Mouse (Mus musculus): Measurements from ENCODE around the gene Stx1b. TPM values are rescaled to one million over a fixed set of nuclear protein-coding genes. Genes with fewer than 3 reads are reported as not detected.
"Not testable (repeated sequence)": the region's sequence is repeated elsewhere in the genome, so short reads cannot be mapped to it uniquely, and the experiment has no call there.

Stx1b gene
- polyA plus RNA-seq, 1 experiment from 2014 or later: 11.5 TPM

GRCm38 (mm10) chr7:127840886-127841285 is 16.5 kb upstream of the Stx1b start:
- Histone ChIP-seq H3K4me3 (replicated peaks) (peak overlapping the region; percentile 61), H3K36me3 (replicated peaks) (no peaks in the 10 kb centered on the region), H3K4me2 (peak overlapping the region; percentile 99), H3K27ac (peak overlapping the region; percentile 91), H3K27me3 (0 out of 2 replicates have a peak, but pooled peaks cover 5% of the 10 kb centered on the region), H3K9ac (peak overlapping the region; percentile 63), H3K9me3 (no peaks in the 10 kb centered on the region), H3K4me1 (peaks cover 11% of the 10 kb centered on the region)
- ATAC-seq (ENCODE audit: low FRiP score): peak; percentile 13; the same call in 1 of the 2 replicates
- 3% methylated on average over 15 of the region's 15 CpGs for WGBS

GRCm38 (mm10) chr7:127840031-127840430 is 15.7 kb upstream of the Stx1b start:
- H3K9me3 ChIP-seq; H3K27ac ChIP-seq; H3K4me2 ChIP-seq; H3K36me3 ChIP-seq (replicated peaks); H3K9ac ChIP-seq; H3K4me3 ChIP-seq (replicated peaks); ATAC-seq (ENCODE audit: low FRiP score); H3K27me3 ChIP-seq: not testable (repeated sequence)
- 73% methylated on average over 2 of the region's 2 CpGs for WGBS
- H3K4me1 ChIP-seq: peaks cover 11% of the 10 kb centered on the region

DNA sequence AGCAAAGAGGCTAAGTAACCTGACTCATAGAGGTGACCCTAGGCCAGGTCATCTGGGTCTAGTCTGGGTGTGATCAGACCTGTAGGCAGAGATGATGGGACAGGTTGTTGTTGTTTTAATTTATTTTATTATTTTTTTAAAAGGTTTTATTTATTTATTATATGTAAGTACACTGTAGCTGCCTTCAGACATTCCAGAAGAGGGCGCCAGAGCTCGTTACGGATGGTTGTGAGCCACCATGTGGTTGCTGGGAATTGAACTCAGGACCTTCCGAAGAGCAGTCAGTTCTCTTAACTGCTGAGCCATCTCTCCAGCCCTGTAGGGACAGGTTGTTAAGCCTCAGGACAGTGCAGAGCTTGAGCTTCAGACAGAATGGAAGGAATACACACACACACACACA is 13.5 kb upstream of the Stx1b start:
- not testable (repeated sequence) for H3K9ac ChIP-seq; H3K4me2 ChIP-seq; ATAC-seq (ENCODE audit: low FRiP score); H3K27ac ChIP-seq; H3K4me3 ChIP-seq (replicated peaks); H3K27me3 ChIP-seq; H3K9me3 ChIP-seq; H3K36me3 ChIP-seq (replicated peaks)
- 77% methylated on average over 4 of the region's 4 CpGs for WGBS
- H3K4me1 ChIP-seq: peaks cover 11% of the 10 kb centered on the region

- Histone ChIP-seq H3K9ac (no peak overlapping the region), H3K27ac (no peak overlapping the region), H3K36me3 (replicated peaks) (no peaks in the 10 kb centered on the region), H3K4me2 (no peak overlapping the region), H3K27me3 (0 out of 2 replicates have a peak, but pooled peaks cover 5% of the 10 kb centered on the region), H3K9me3 (no peaks in the 10 kb centered on the region), H3K4me3 (replicated peaks) (no peak overlapping the region), H3K4me1 (peaks cover 8% of the 10 kb centered on the region)
- ATAC-seq (ENCODE audit: low FRiP score): no peak
- 95% methylated on average over 5 of the region's 5 CpGs for WGBS
These were observed 13.1 kb upstream of the Stx1b start for GRCm38 (mm10) chr7:127837473-127837872.

DNA sequence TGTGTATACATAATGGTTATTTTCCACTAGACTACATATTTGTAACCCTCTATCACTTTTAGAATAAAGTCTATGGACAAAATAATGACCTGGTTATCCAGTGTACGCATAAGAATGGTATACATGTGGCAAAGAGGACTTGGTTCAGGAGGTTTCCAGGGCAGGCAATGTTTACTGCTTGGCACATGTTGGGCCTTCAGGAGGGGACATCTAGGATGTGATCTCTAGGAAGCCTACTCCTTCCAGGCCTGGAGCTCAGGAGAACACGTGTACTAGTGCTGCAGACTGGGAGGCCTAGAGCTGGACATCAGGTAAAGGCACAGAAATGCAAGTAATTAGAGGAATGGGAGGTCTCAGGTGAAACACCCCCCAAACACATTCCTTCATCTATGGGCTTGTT is 11.2 kb upstream of the Stx1b start:
- Histone ChIP-seq H3K4me1 (peaks cover under 1% of the 10 kb centered on the region), H3K27ac (no peak overlapping the region), H3K36me3 (replicated peaks) (no peaks in the 10 kb centered on the region), H3K4me2 (no peak overlapping the region), H3K27me3 (0 out of 2 replicates have a peak, but pooled peaks cover 5% of the 10 kb centered on the region), H3K4me3 (replicated peaks) (no peak overlapping the region), H3K9me3 (no peaks in the 10 kb centered on the region), H3K9ac (no peak overlapping the region)
- ATAC-seq (ENCODE audit: low FRiP score): no peak
- 83% methylated on average over 2 of the region's 2 CpGs for WGBS

DNA sequence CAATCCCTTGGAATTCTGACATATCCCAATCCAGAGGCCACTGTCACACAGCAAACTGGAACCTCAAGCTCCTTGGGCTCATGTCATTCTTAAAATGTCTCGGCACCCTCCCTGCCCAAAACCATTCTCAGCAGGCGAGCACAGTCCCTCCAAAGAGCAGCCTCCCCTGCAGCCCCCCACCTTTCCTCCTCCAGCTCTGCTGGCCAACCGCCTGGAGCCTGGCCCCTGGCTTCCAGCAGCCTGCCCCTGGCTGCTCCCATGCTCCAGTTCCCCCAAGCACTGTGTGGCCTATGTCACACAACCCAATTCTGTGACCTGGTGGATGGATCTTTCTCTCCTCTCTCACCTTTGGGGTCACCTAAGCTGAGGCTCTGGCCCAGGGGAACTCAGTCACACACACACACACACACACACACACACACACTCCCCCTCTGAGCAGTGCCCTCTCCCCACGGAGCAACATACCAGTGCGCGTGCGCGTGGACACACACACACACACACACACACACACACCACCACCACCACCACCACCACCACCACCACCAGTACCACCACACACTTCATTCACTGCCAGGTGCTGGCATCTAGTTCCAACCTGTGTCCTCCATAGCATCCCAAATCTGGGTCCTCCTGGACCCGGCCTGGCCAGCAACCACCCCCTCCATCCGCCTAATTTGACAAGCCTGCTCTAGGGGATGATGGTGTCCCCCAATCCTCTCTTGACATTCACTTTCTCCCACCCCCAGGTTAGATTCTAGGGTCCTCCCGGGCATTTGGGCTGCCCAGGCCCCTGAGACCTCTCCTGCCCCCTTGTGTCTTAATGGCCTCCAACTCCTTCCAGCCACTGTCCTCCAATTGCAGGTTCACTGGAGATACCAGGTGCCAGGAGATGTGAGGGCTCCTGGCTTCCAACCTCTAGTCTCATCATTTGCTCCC is 845 bp downstream of the Stx1b start:
- Histone ChIP-seq H3K9ac (peak overlapping the region; percentile 90), H3K9me3 (no peaks in the 10 kb centered on the region), H3K4me2 (peak overlapping the region; percentile 67), H3K27ac (peak overlapping the region; percentile 80), H3K4me1 (peaks cover 21% of the 10 kb centered on the region), H3K27me3 (no peaks in the 10 kb centered on the region), H3K36me3 (replicated peaks) (no peaks in the 10 kb centered on the region), H3K4me3 (replicated peaks) (peak overlapping the region; percentile 69)
- WGBS: 58% methylated on average over 9 of the region's 11 CpGs
- ATAC-seq (ENCODE audit: low FRiP score): peak; percentile 6

DNA sequence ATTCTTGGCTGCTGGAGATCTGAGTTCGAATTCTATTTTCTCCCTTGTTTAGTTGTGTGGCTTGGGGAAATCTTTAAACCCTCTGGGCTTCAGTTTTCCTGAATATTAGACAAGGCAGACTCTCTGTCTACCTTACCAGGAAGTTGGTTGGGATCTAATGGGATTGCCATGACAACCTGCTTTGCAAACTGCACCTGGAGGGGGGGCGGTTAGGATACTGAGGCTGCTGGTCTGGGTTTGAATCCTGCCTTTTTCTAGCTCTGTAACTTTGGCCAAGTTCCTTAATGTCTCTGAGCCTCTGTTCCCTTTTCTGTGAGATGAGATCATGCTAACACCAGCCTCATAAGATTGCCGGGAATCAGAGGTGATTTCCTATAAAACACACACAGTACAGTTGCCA is 1.9 kb downstream of the Stx1b start:
- no peak for ATAC-seq (ENCODE audit: low FRiP score)
- 83% methylated on average over 3 of the region's 3 CpGs for WGBS
- no peak overlapping the region for H3K4me3 ChIP-seq (replicated peaks)

GRCm38 (mm10) chr7:127820836-127821509 is 3.4 kb downstream of the Stx1b start:
- Histone ChIP-seq H3K9ac (no peak overlapping the region), H3K27me3 (no peaks in the 10 kb centered on the region), H3K27ac (no peak overlapping the region), H3K4me2 (no peak overlapping the region), H3K4me1 (peaks cover 21% of the 10 kb centered on the region), H3K9me3 (no peaks in the 10 kb centered on the region), H3K4me3 (replicated peaks) (no peak overlapping the region), H3K36me3 (replicated peaks) (no peaks in the 10 kb centered on the region)
- 74% methylated on average over 13 of the region's 13 CpGs for WGBS
- ATAC-seq (ENCODE audit: low FRiP score): no peak

More for the DNA sequence above, 1.9 kb downstream of the Stx1b start:
- Histone ChIP-seq H3K36me3 (replicated peaks) (no peaks in the 10 kb centered on the region), H3K4me2 (no peak overlapping the region), H3K4me1 (peaks cover 21% of the 10 kb centered on the region), H3K9me3 (no peaks in the 10 kb centered on the region), H3K27me3 (no peaks in the 10 kb centered on the region), H3K27ac (no peak overlapping the region), H3K9ac (no peak overlapping the region)

DNA sequence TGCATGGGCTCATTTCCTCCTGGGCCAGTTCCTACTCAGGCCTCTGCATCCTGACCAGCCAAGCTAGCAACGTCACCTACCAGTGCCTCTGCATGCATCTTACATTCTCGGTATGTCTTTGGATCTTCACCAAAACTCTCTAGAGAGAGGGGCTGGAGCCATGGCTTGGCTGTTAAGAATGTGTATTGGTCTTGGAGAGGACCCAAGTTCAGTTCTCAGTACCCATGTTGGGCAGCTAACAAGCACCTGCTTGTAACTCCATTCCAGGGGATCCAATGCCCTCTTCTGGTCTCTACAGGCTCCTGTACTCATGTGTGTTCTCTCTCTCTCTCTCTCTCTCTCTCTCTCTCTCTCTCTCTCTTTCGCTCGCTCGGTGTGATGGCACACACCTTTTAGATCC is 6.6 kb downstream of the Stx1b start:
- Histone ChIP-seq H3K9me3 (no peaks in the 10 kb centered on the region), H3K4me2 (no peak overlapping the region), H3K4me1 (peaks cover 4% of the 10 kb centered on the region; the same call in 1 of the 2 replicates), H3K36me3 (replicated peaks) (peaks cover 15% of the 10 kb centered on the region), H3K27ac (no peak overlapping the region), H3K27me3 (no peaks in the 10 kb centered on the region), H3K9ac (no peak overlapping the region), H3K4me3 (replicated peaks) (no peak overlapping the region)
- ATAC-seq (ENCODE audit: low FRiP score): no peak
- WGBS: 91% methylated on average over 5 of the region's 5 CpGs

GRCm38 (mm10) chr7:127817053-127817452 is 7.3 kb downstream of the Stx1b start:
- Histone ChIP-seq H3K4me3 (replicated peaks) (no peak overlapping the region), H3K9me3 (no peaks in the 10 kb centered on the region), H3K4me2 (no peak overlapping the region), H3K36me3 (replicated peaks) (peaks cover 21% of the 10 kb centered on the region), H3K4me1 (no peaks in the 10 kb centered on the region; the same call in 1 of the 2 replicates), H3K27me3 (no peaks in the 10 kb centered on the region), H3K27ac (no peak overlapping the region), H3K9ac (no peak overlapping the region)
- ATAC-seq (ENCODE audit: low FRiP score): no peak
- 79% methylated on average over 7 of the region's 7 CpGs for WGBS

DNA sequence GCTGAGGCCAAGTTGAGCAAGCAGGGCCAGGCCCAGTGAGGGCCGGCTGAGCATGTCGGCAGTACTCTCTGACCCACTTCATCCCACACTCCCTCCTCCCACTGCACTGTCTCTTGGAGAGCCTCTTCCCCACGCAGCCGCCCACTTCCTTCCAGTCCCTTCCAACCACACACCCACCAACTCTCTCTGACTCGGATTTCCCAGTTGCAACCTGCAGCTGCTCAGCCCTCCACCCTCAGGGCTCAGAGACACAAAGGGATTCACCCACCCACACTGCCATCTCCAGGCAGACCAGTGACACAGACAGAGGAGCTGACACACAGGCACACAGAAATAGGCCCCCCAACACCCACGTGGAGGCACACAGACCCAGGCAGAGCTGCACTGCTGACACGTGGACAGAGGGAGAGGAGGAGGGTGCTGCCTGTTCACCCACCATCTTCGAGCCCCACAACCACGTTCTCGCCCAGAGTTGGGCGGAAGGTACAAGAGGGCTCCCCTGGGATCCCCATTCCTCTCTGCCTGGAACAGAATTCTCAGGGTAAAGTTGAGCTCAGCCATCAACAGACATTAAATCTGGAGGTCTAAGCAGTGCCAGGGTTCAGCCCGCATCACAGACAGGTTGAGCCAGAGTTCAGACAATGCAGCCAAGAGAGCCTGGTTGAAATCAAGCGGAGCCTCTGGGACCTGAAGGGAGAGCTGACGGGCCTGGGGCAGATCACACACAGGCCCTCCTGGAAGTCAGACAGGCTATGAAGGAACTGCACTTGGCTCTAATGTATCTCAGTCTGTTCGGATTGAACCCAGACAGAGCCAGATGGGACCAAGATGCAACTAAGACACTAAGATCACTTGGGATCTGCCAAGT is 8.2 kb downstream of the Stx1b start:
- no peak overlapping the region for H3K4me2 ChIP-seq
- no peak overlapping the region for H3K9ac ChIP-seq
- H3K27me3 ChIP-seq: no peaks in the 10 kb centered on the region
- no peaks in the 10 kb centered on the region for H3K4me1 ChIP-seq
- no peaks in the 10 kb centered on the region for H3K9me3 ChIP-seq
- ATAC-seq (ENCODE audit: low FRiP score): no peak
- peaks cover 23% of the 10 kb centered on the region for H3K36me3 ChIP-seq (replicated peaks)
- WGBS: 72% methylated on average over 15 of the region's 15 CpGs
- no peak overlapping the region for H3K27ac ChIP-seq
- no peak overlapping the region for H3K4me3 ChIP-seq (replicated peaks)

All from forebrain, embryonic 12.5 days (tissue).